Mouse (Mus musculus) kidney, adult 2 months (tissue): Measurements from ENCODE around the gene Dand5.

ENCODE experiments used
- CTCF ChIP-seq: fragments of 200-500 bp; conservative IDR thresholded peaks from 2 replicates; pipeline ENCODE4 v1.5.1; 2011; ENCODE audit warnings: low read depth, mild to moderate bottlenecking, control low read depth, low read length, moderate library complexity, mixed read lengths; ENCODE audit not compliant: insufficient read depth, insufficient read length
- POLR2A ChIP-seq: fragments of 200-500 bp; IDR thresholded peaks from one replicate; pipeline ENCODE4 v1.6.1; 2011; ENCODE audit warnings: low read depth, low read length, control low read depth

- TF ChIP-seq POLR2A (peak; percentile 66), CTCF (no peak)
These were observed 9.6 kb upstream of the Dand5 start for GRCm38 (mm10) chr8:84832034-84832717.
